Mouse (Mus musculus): ENCODE measurements around the gene Bach2. TPM values are rescaled to one million over a fixed set of nuclear protein-coding genes. Genes with fewer than 3 reads are reported as not detected.

Bach2 gene
- polyA plus RNA-seq, 1 experiment, result 18.7 TPM

- no peak overlapping the region for H3K27ac ChIP-seq (ENCODE audit: insufficient read depth, low read length)
- no peaks in the 10 kb centered on the region for H3K36me3 ChIP-seq (ENCODE audit: control insufficient read depth, insufficient read depth, low read length, poor library complexity, severe bottlenecking)
- peaks cover 8% of the 10 kb centered on the region for H3K4me1 ChIP-seq (ENCODE audit: control insufficient read depth, insufficient read depth, low read length)
- H3K27me3 ChIP-seq (ENCODE audit: control insufficient read depth, insufficient read depth, low read length, poor library complexity, severe bottlenecking), result no peaks in the 10 kb centered on the region
- no peak overlapping the region for H3K4me3 ChIP-seq (ENCODE audit: low read depth, low read length)
- no peaks in the 10 kb centered on the region for H3K9me3 ChIP-seq (replicated peaks; ENCODE audit: control insufficient read depth, insufficient read depth, low read length, poor library complexity, severe bottlenecking)
- TF ChIP-seq CTCF (IDR thresholded peaks at IDR 0.05; ENCODE audit: low read depth, low read length), result no peak
- no peak for TF ChIP-seq POLR2A (IDR thresholded peaks at IDR 0.05; ENCODE audit: insufficient read depth, low read length)
- TF ChIP-seq EP300 (IDR thresholded peaks at IDR 0.05; ENCODE audit: insufficient read depth, low read depth, low read length), result no peak
- H3K9ac ChIP-seq (ENCODE audit: low read depth, poor library complexity, severe bottlenecking), result no peak overlapping the region
Observed at GRCm38 (mm10) chr4:32486654-32487398, 248.2 kb downstream of the Bach2 start.

- Histone ChIP-seq H3K27ac (ENCODE audit: insufficient read depth, low read length) (no peak overlapping the region), H3K9ac (ENCODE audit: low read depth, poor library complexity, severe bottlenecking) (no peak overlapping the region), H3K4me3 (ENCODE audit: low read depth, low read length) (no peak overlapping the region), H3K27me3 (ENCODE audit: control insufficient read depth, insufficient read depth, low read length, poor library complexity, severe bottlenecking) (no peaks in the 10 kb centered on the region), H3K9me3 (replicated peaks; ENCODE audit: control insufficient read depth, insufficient read depth, low read length, poor library complexity, severe bottlenecking) (no peaks in the 10 kb centered on the region), H3K36me3 (ENCODE audit: control insufficient read depth, insufficient read depth, low read length, poor library complexity, severe bottlenecking) (no peaks in the 10 kb centered on the region), H3K4me1 (ENCODE audit: control insufficient read depth, insufficient read depth, low read length) (peaks cover 4% of the 10 kb centered on the region)
- no peak for TF ChIP-seq EP300 (IDR thresholded peaks at IDR 0.05; ENCODE audit: insufficient read depth, low read depth, low read length)
Observed at GRCm38 (mm10) chr4:32489186-32489585, 250.6 kb downstream of the Bach2 start.

GRCm38 (mm10) chr4:32491176-32491575 is 252.6 kb downstream of the Bach2 start:
- Histone ChIP-seq H3K27me3 (ENCODE audit: control insufficient read depth, insufficient read depth, low read length, poor library complexity, severe bottlenecking) (no peaks in the 10 kb centered on the region), H3K27ac (ENCODE audit: insufficient read depth, low read length) (no peak overlapping the region), H3K4me1 (ENCODE audit: control insufficient read depth, insufficient read depth, low read length) (peaks cover 3% of the 10 kb centered on the region), H3K9me3 (replicated peaks; ENCODE audit: control insufficient read depth, insufficient read depth, low read length, poor library complexity, severe bottlenecking) (no peaks in the 10 kb centered on the region), H3K4me3 (ENCODE audit: low read depth, low read length) (no peak overlapping the region), H3K36me3 (ENCODE audit: control insufficient read depth, insufficient read depth, low read length, poor library complexity, severe bottlenecking) (no peaks in the 10 kb centered on the region), H3K9ac (ENCODE audit: low read depth, poor library complexity, severe bottlenecking) (no peak overlapping the region)
- no peak for TF ChIP-seq EP300 (IDR thresholded peaks at IDR 0.05; ENCODE audit: insufficient read depth, low read depth, low read length)
- TF ChIP-seq POLR2A (IDR thresholded peaks at IDR 0.05; ENCODE audit: insufficient read depth, low read length), result no peak
- TF ChIP-seq CTCF (IDR thresholded peaks at IDR 0.05; ENCODE audit: low read depth, low read length), result no peak

GRCm38 (mm10) chr4:32492834-32493233 is 254.2 kb downstream of the Bach2 start:
- H3K27ac ChIP-seq (ENCODE audit: insufficient read depth, low read length), result no peak overlapping the region
- no peak overlapping the region for H3K4me3 ChIP-seq (ENCODE audit: low read depth, low read length)
- H3K27me3 ChIP-seq (ENCODE audit: control insufficient read depth, insufficient read depth, low read length, poor library complexity, severe bottlenecking), result no peaks in the 10 kb centered on the region
- no peak overlapping the region for H3K9ac ChIP-seq (ENCODE audit: low read depth, poor library complexity, severe bottlenecking)
- TF ChIP-seq CTCF (IDR thresholded peaks at IDR 0.05; ENCODE audit: low read depth, low read length) (no peak), POLR2A (IDR thresholded peaks at IDR 0.05; ENCODE audit: insufficient read depth, low read length) (no peak), EP300 (IDR thresholded peaks at IDR 0.05; ENCODE audit: insufficient read depth, low read depth, low read length) (no peak)
- no peaks in the 10 kb centered on the region for H3K9me3 ChIP-seq (replicated peaks; ENCODE audit: control insufficient read depth, insufficient read depth, low read length, poor library complexity, severe bottlenecking)
- H3K36me3 ChIP-seq (ENCODE audit: control insufficient read depth, insufficient read depth, low read length, poor library complexity, severe bottlenecking), result no peaks in the 10 kb centered on the region
- H3K4me1 ChIP-seq (ENCODE audit: control insufficient read depth, insufficient read depth, low read length), result peaks cover 3% of the 10 kb centered on the region

GRCm38 (mm10) chr4:32501780-32502179 is 263.2 kb downstream of the Bach2 start:
- Histone ChIP-seq H3K4me3 (ENCODE audit: low read depth, low read length) (no peak overlapping the region), H3K9ac (ENCODE audit: low read depth, poor library complexity, severe bottlenecking) (no peak overlapping the region), H3K9me3 (replicated peaks; ENCODE audit: control insufficient read depth, insufficient read depth, low read length, poor library complexity, severe bottlenecking) (peaks cover 6% of the 10 kb centered on the region; the same call in 1 of the 2 replicates), H3K4me1 (ENCODE audit: control insufficient read depth, insufficient read depth, low read length) (peaks cover 2% of the 10 kb centered on the region), H3K27ac (ENCODE audit: insufficient read depth, low read length) (no peak overlapping the region), H3K27me3 (ENCODE audit: control insufficient read depth, insufficient read depth, low read length, poor library complexity, severe bottlenecking) (no peaks in the 10 kb centered on the region), H3K36me3 (ENCODE audit: control insufficient read depth, insufficient read depth, low read length, poor library complexity, severe bottlenecking) (no peaks in the 10 kb centered on the region)
- TF ChIP-seq CTCF (IDR thresholded peaks at IDR 0.05; ENCODE audit: low read depth, low read length) (no peak), POLR2A (IDR thresholded peaks at IDR 0.05; ENCODE audit: insufficient read depth, low read length) (no peak), EP300 (IDR thresholded peaks at IDR 0.05; ENCODE audit: insufficient read depth, low read depth, low read length) (no peak)

GRCm38 (mm10) chr4:32502181-32502580 is 263.6 kb downstream of the Bach2 start:
- no peaks in the 10 kb centered on the region for H3K36me3 ChIP-seq (ENCODE audit: control insufficient read depth, insufficient read depth, low read length, poor library complexity, severe bottlenecking)
- no peak for TF ChIP-seq POLR2A (IDR thresholded peaks at IDR 0.05; ENCODE audit: insufficient read depth, low read length)
- H3K27me3 ChIP-seq (ENCODE audit: control insufficient read depth, insufficient read depth, low read length, poor library complexity, severe bottlenecking), result no peaks in the 10 kb centered on the region
- H3K27ac ChIP-seq (ENCODE audit: insufficient read depth, low read length), result no peak overlapping the region
- no peak overlapping the region for H3K9ac ChIP-seq (ENCODE audit: low read depth, poor library complexity, severe bottlenecking)
- H3K4me1 ChIP-seq (ENCODE audit: control insufficient read depth, insufficient read depth, low read length), result peaks cover 2% of the 10 kb centered on the region
- peaks cover 6% of the 10 kb centered on the region; the same call in 1 of the 2 replicates for H3K9me3 ChIP-seq (replicated peaks; ENCODE audit: control insufficient read depth, insufficient read depth, low read length, poor library complexity, severe bottlenecking)
- no peak overlapping the region for H3K4me3 ChIP-seq (ENCODE audit: low read depth, low read length)
